Mouse (Mus musculus) liver, adult 2 months (tissue): ENCODE measurements around the gene Kank3.

Experiments used
- CTCF ChIP-seq: fragments of 200-500 bp; IDR thresholded peaks from 2 replicates; pipeline ENCODE4 v1.5.1; 2011; ENCODE audit warnings: low read depth, low read length, control low read depth
- POLR2A ChIP-seq: fragments of 200-500 bp; IDR thresholded peaks from 2 replicates; pipeline ENCODE4 v1.6.1; 2011; ENCODE audit warnings: low read length, control low read depth; ENCODE audit not compliant: insufficient read depth; ENCODE audit errors: extremely low read depth

DNA sequence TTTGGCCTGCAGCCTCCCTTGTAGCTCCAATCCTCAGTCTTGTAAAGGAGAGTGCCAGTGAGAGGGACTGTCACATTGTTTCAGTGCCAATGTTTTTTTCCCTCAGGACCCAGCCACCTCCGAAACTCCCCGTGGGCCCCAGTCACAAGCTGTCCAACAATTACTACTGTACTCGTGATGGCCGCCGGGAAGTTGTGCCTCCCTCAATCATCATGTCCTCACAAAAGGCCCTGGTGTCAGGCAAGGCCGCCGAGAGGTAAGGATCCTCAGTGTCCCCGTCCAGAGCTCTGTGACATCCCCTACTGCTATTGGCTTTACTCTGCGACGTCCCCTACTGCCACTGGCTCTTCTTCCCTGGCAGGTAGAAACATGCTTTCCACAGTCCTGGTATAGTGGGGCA is 19.2 kb downstream of the Kank3 start:
- TF ChIP-seq POLR2A (no peak), CTCF (no peak)
